18 mouse cellular contexts compared by ENCODE assay signal in the genomic region with DNA sequence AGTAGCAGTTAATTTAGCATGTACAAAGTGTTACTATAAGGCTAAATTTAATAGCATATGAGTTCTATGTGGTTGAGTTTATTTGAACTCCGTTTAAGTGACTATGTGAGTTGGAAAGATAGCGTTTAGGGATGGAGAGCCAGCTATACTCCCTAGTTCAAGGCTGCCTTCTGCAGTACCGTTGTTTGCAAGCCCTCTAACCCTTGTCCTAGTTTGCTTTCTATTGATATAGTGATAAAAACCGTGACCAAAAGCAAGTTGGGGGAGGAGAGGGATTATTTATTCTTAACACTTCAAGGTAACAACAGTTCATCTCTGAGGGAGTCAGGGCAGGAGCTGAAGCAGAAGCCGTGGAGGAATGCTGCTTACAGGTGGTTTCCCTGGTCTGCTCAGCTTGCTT.
"Had no signal": no experiment of that assay in that cellular context is flagged by ENCODE, and none has a peak within 500 bp of the region (broad histone marks: within the 10 kb centered on the region; RNA-seq: fewer than 3 reads in every experiment).

No protein-coding gene starts in this region.

- H3K4me1 ChIP-seq: lung, embryonic 15.5 days; stomach, embryonic 15.5 days had no signal

- ATAC-seq: lung, postnatal 0 days; midbrain, embryonic 16.5 days had no signal

- H3K36me3 ChIP-seq: lung, embryonic 15.5 days; midbrain, embryonic 12.5 days; stomach, embryonic 15.5 days had no signal

- H3K4me2 ChIP-seq: lung, embryonic 15.5 days; midbrain, embryonic 12.5 days; neural tube, embryonic 12.5 days; stomach, embryonic 15.5 days had no signal

- H3K9ac ChIP-seq: liver, embryonic 14.5 days; lung, embryonic 15.5 days; midbrain, embryonic 12.5 days; neural tube, embryonic 12.5 days; stomach, embryonic 15.5 days had no signal

- H3K9me3 ChIP-seq: lung, embryonic 15.5 days; megakaryocyte, embryonic 14.5 days; midbrain, embryonic 12.5 days; neural tube, embryonic 12.5 days; stomach, embryonic 15.5 days had no signal

- H3K27me3 ChIP-seq: lung, embryonic 15.5 days; megakaryocyte, embryonic 14.5 days; midbrain, embryonic 12.5 days; neural tube, embryonic 12.5 days; stomach, embryonic 15.5 days had no signal

- H3K27ac ChIP-seq: liver, embryonic 14.5 days; lung, embryonic 15.5 days; macrophage; midbrain, embryonic 12.5 days; neural tube, embryonic 12.5 days; stomach, embryonic 15.5 days; stomach, postnatal 0 days had no signal

- DNase-seq: lung, adult 2 months; lung, postnatal 14 days; lung, postnatal 36 days; midbrain, embryonic 14.5 days; right cerebral cortex, postnatal 14 days; thymus, adult 2 months; thymus, postnatal 25 days; thymus, postnatal 4 days had no signal

- H3K4me3 ChIP-seq: lung, embryonic 15.5 days; megakaryocyte, embryonic 14.5 days; midbrain, embryonic 12.5 days; neural tube, embryonic 12.5 days; stomach, embryonic 15.5 days had no signal
